Mouse (Mus musculus) liver, postnatal 0 days (tissue): ENCODE measurements at regions not wholly inside any gene's neighbourhood (a gene's known extent, or its start where the extent isn't known, plus 50 kb on each side); places are given as distances from the start of the nearest gene placed in this dataset.

ENCODE experiments used
- ATAC-seq: fragments of 200-750 bp; cut with Nextera tagmentation; 2 replicates; pipeline ENCODE4 v1.8.0; 2017; ENCODE audit warnings: mild to moderate bottlenecking, moderate library complexity
- DNase-seq: peaks from one replicate; pipeline ENCODE4 v3.0.0-alpha.2; 2016
- H3K27ac ChIP-seq: fragments of 300-500 bp; sonication (generic); 2 replicates; pipeline ENCODE4 v1.5.1; 2014; ENCODE audit warnings: antibody characterized with exemption, moderate library complexity, mild to moderate bottlenecking, low read depth
- H3K27me3 ChIP-seq: fragments of 300-500 bp; sonication (generic); 2 replicates; pipeline ENCODE4 v1.6.1; 2014; ENCODE audit warnings: low read length, control low read depth, mixed read lengths; ENCODE audit not compliant: insufficient read depth
- H3K36me3 ChIP-seq: fragments of 300-500 bp; sonication (generic); replicated peaks from 2 replicates; pipeline ENCODE4 v1.6.1; 2014; ENCODE audit warnings: mild to moderate bottlenecking, control low read depth, low read length, moderate library complexity, mixed read lengths; ENCODE audit not compliant: insufficient read depth
- H3K4me1 ChIP-seq: fragments of 300-500 bp; sonication (generic); 2 replicates; pipeline ENCODE4 v1.6.1; 2014; ENCODE audit warnings: antibody characterized with exemption, mild to moderate bottlenecking, control low read depth; ENCODE audit not compliant: insufficient read depth
- H3K4me2 ChIP-seq: fragments of 300-500 bp; sonication (generic); 2 replicates; pipeline ENCODE4 v1.6.1; 2014; ENCODE audit warnings: low read depth, mild to moderate bottlenecking, low read length, moderate library complexity, mixed read lengths
- H3K4me3 ChIP-seq: fragments of 300-500 bp; sonication (generic); 2 replicates; pipeline ENCODE4 v1.5.1; 2014; ENCODE audit warnings: low read depth, low read length
- H3K9ac ChIP-seq: fragments of 300-500 bp; sonication (generic); replicated peaks from 2 replicates; pipeline ENCODE4 v1.6.1; 2014; ENCODE audit warnings: mild to moderate bottlenecking, moderate library complexity
- H3K9me3 ChIP-seq: fragments of 300-500 bp; sonication (generic); 2 replicates; pipeline ENCODE4 v1.6.1; 2016; ENCODE audit warnings: mild to moderate bottlenecking, control low read depth, low read length, mixed read lengths
- CTCF ChIP-seq: sonication (generic); IDR thresholded peaks from 2 replicates; pipeline ENCODE4 v1.5.1; 2016; ENCODE audit warnings: antibody characterized with exemption, low read depth
- EP300 ChIP-seq: IDR thresholded peaks from 2 replicates; pipeline ENCODE4 v1.6.1; 2016; ENCODE audit warnings: antibody characterized with exemption, low read depth, mild to moderate bottlenecking
- WGBS: fragments of 180-500 bp; shearing (Covaris S2); extraction: QIAGEN DNeasy Blood & Tissue Kit; methylation state at CpG from one replicate; pipeline ENCODE4 v1.1.7; 2014; ENCODE audit not compliant: insufficient replicate concordance; 5-methylcytosine and 5-hydroxymethylcytosine counted together

DNA sequence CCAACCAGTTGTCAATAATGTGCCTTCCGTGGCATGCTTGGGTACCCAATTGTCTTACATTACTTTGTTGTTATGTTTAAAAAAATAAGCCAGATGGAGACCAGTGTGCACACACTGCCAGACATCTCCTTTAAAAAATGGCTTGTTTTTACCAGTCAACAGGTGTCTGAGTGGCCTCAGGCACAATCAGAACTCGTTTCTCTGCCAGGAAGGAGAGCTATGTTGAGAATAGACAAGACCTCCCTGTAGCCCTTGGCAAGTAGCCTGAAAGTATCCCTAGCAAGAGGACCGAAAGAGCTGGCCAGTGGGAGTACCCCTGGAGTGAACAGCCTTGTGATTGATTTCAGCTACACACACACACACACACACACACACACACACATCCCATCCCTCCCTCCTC, 74.8 kb upstream of the Ptprt start:
- Histone ChIP-seq H3K4me1 (no peaks in the 10 kb centered on the region), H3K9me3 (no peaks in the 10 kb centered on the region)
- WGBS, result 53% methylated on average over 3 of the region's 3 CpGs

GRCm38 (mm10) chr2:162734286-162734685, 73.3 kb upstream of the Ptprt start:
- Histone ChIP-seq H3K9me3 (no peaks in the 10 kb centered on the region), H3K27me3 (no peaks in the 10 kb centered on the region), H3K9ac (no peak overlapping the region), H3K4me2 (no peak overlapping the region), H3K4me3 (no peak overlapping the region), H3K36me3 (no peaks in the 10 kb centered on the region), H3K27ac (no peak overlapping the region), H3K4me1 (no peaks in the 10 kb centered on the region)
- 68% methylated on average over 4 of the region's 4 CpGs for WGBS
- DNase-seq (no peak), ATAC-seq (no peak)
- TF ChIP-seq CTCF, result no peak
- no peak for TF ChIP-seq EP300

More for the DNA sequence above, 74.8 kb upstream of the Ptprt start:
- no peak overlapping the region for H3K4me2 ChIP-seq
- ATAC-seq, result no peak
- no peaks in the 10 kb centered on the region for H3K36me3 ChIP-seq
- H3K9ac ChIP-seq, result no peak overlapping the region
- no peaks in the 10 kb centered on the region for H3K27me3 ChIP-seq
- H3K27ac ChIP-seq, result no peak overlapping the region
- no peak for DNase-seq
- TF ChIP-seq CTCF (no peak), EP300 (no peak)
- H3K4me3 ChIP-seq, result no peak overlapping the region

- H3K36me3 ChIP-seq, result no peaks in the 10 kb centered on the region
- H3K9ac ChIP-seq, result no peak overlapping the region
- H3K27me3 ChIP-seq, result no peaks in the 10 kb centered on the region
- no peak overlapping the region for H3K27ac ChIP-seq
- WGBS, result 39% methylated on average over 3 of the region's 3 CpGs
- H3K4me3 ChIP-seq, result no peak overlapping the region
- ATAC-seq (no peak), DNase-seq (no peak)
- H3K4me2 ChIP-seq, result no peak overlapping the region
- no peak for TF ChIP-seq EP300
- TF ChIP-seq CTCF, result no peak
- no peaks in the 10 kb centered on the region for H3K4me1 ChIP-seq
- H3K9me3 ChIP-seq, result no peaks in the 10 kb centered on the region
Observed at GRCm38 (mm10) chr2:162720016-162720415, 59.1 kb upstream of the Ptprt start.

GRCm38 (mm10) chr2:162718466-162718865, 57.5 kb upstream of the Ptprt start:
- Histone ChIP-seq H3K4me2 (no peak overlapping the region), H3K4me1 (no peaks in the 10 kb centered on the region), H3K36me3 (no peaks in the 10 kb centered on the region), H3K4me3 (no peak overlapping the region), H3K9ac (no peak overlapping the region), H3K27ac (no peak overlapping the region), H3K27me3 (no peaks in the 10 kb centered on the region), H3K9me3 (no peaks in the 10 kb centered on the region)
- 73% methylated on average over 7 of the region's 7 CpGs for WGBS
- no peak for ATAC-seq
- DNase-seq, result no peak
- no peak for TF ChIP-seq EP300
- TF ChIP-seq CTCF, result no peak

- no peak for DNase-seq
- TF ChIP-seq EP300 (no peak), CTCF (no peak)
Observed at GRCm38 (mm10) chr2:162714976-162715375, 54.0 kb upstream of the Ptprt start.

DNA sequence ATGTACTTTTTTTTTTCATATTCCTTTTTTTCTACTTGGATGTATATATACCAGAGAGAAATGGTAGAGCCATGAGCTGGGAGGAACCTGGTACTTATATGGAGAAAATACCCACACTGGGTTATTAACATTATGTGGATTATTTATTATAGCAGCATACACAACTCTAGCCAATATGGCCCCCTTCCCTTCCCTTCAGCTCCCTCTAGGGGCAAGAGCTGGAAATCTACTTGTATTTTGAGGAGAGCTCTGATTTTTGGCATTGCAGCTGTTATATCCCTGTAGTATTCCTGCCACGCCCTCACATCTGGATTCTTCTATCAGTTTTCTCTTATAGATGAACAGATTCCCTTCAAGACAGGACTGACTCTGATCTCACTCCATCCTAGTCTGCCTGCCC, 52.0 kb upstream of the Ptprt start:
- no peaks in the 10 kb centered on the region for H3K27me3 ChIP-seq
- H3K4me3 ChIP-seq, result no peak overlapping the region
- H3K9ac ChIP-seq, result no peak overlapping the region
- no peak overlapping the region for H3K27ac ChIP-seq
- H3K4me2 ChIP-seq, result no peak overlapping the region
- no peak for ATAC-seq
- H3K9me3 ChIP-seq, result no peaks in the 10 kb centered on the region
- no peaks in the 10 kb centered on the region for H3K4me1 ChIP-seq
- TF ChIP-seq EP300 (no peak), CTCF (peak; percentile 30)
- 64% methylated on average over 1 of the region's 1 CpGs for WGBS
- DNase-seq, result no peak
- no peaks in the 10 kb centered on the region for H3K36me3 ChIP-seq

More at GRCm38 (mm10) chr2:162714976-162715375, 54.0 kb upstream of the Ptprt start:
- Histone ChIP-seq H3K27ac (no peak overlapping the region), H3K36me3 (no peaks in the 10 kb centered on the region), H3K9me3 (no peaks in the 10 kb centered on the region), H3K9ac (no peak overlapping the region), H3K27me3 (no peaks in the 10 kb centered on the region), H3K4me2 (no peak overlapping the region), H3K4me1 (no peaks in the 10 kb centered on the region), H3K4me3 (no peak overlapping the region)
- 69% methylated on average over 8 of the region's 8 CpGs for WGBS
- no peak for ATAC-seq

GRCm38 (mm10) chr2:162712394-162712793, 51.4 kb upstream of the Ptprt start:
- H3K9ac ChIP-seq, result no peak overlapping the region
- WGBS, result 70% methylated on average over 9 of the region's 9 CpGs
- no peaks in the 10 kb centered on the region for H3K4me1 ChIP-seq
- H3K9me3 ChIP-seq, result no peaks in the 10 kb centered on the region
- H3K4me3 ChIP-seq, result no peak overlapping the region
- no peak overlapping the region for H3K4me2 ChIP-seq
- H3K27ac ChIP-seq, result no peak overlapping the region
- TF ChIP-seq EP300 (no peak), CTCF (no peak)
- no peaks in the 10 kb centered on the region for H3K27me3 ChIP-seq
- ATAC-seq (no peak), DNase-seq (no peak)
- H3K36me3 ChIP-seq, result no peaks in the 10 kb centered on the region
